Mouse (Mus musculus): ENCODE results near the gene Gbx2. TPM values are rescaled to one million over a fixed set of nuclear protein-coding genes. Genes with fewer than 3 reads are reported as not detected.

Gene Gbx2
- polyA plus RNA-seq, 1 experiment = 2.4 TPM

- WGBS = 79% methylated on average over 6 of the region's 6 CpGs
- H3K4me1 ChIP-seq (ENCODE audit: control insufficient read depth, insufficient read depth, low read length) = no peaks in the 10 kb centered on the region
Measured at GRCm38 (mm10) chr1:89933028-89933427, 2.0 kb upstream of the Gbx2 start.

GRCm38 (mm10) chr1:89932616-89933015, 1.6 kb upstream of the Gbx2 start:
- no peaks in the 10 kb centered on the region for H3K4me1 ChIP-seq (ENCODE audit: control insufficient read depth, insufficient read depth, low read length)
- 86% methylated on average over 16 of the region's 16 CpGs for WGBS
- H3K4me3 ChIP-seq (replicated peaks; ENCODE audit: control insufficient read depth, low read depth, low read length) = no peak overlapping the region
- H3K27ac ChIP-seq (ENCODE audit: control insufficient read depth, insufficient read depth, low read depth, low read length, poor library complexity) = no peak overlapping the region
- TF ChIP-seq POLR2A (IDR thresholded peaks at IDR 0.05; ENCODE audit: borderline replicate concordance, control insufficient read depth, low read depth, low read length) = no peak

More at GRCm38 (mm10) chr1:89933028-89933427, 2.0 kb upstream of the Gbx2 start:
- TF ChIP-seq CTCF (IDR thresholded peaks at IDR 0.05; ENCODE audit: control insufficient read depth, insufficient read depth, low read length) (no peak), POLR2A (IDR thresholded peaks at IDR 0.05; ENCODE audit: borderline replicate concordance, control insufficient read depth, low read depth, low read length) (no peak)
- Histone ChIP-seq H3K27ac (ENCODE audit: control insufficient read depth, insufficient read depth, low read depth, low read length, poor library complexity) (no peak overlapping the region), H3K4me3 (replicated peaks; ENCODE audit: control insufficient read depth, low read depth, low read length) (no peak overlapping the region)

- Histone ChIP-seq H3K4me1 (ENCODE audit: control insufficient read depth, insufficient read depth, low read length) (no peaks in the 10 kb centered on the region), H3K4me3 (replicated peaks; ENCODE audit: control insufficient read depth, low read depth, low read length) (no peak overlapping the region), H3K27ac (ENCODE audit: control insufficient read depth, insufficient read depth, low read depth, low read length, poor library complexity) (no peak overlapping the region)
- no peak for TF ChIP-seq POLR2A (IDR thresholded peaks at IDR 0.05; ENCODE audit: borderline replicate concordance, control insufficient read depth, low read depth, low read length)
- TF ChIP-seq CTCF (IDR thresholded peaks at IDR 0.05; ENCODE audit: control insufficient read depth, insufficient read depth, low read length) = no peak
- 79% methylated on average over 19 of the region's 19 CpGs for WGBS
Measured at GRCm38 (mm10) chr1:89932021-89932423, 1.0 kb upstream of the Gbx2 start.

GRCm38 (mm10) chr1:89930551-89930950, 428 bp downstream of the Gbx2 start:
- Histone ChIP-seq H3K4me1 (ENCODE audit: control insufficient read depth, insufficient read depth, low read length) (no peaks in the 10 kb centered on the region), H3K4me3 (replicated peaks; ENCODE audit: control insufficient read depth, low read depth, low read length) (no peak overlapping the region), H3K27ac (ENCODE audit: control insufficient read depth, insufficient read depth, low read depth, low read length, poor library complexity) (no peak overlapping the region; the same call in 1 of the 2 replicates)
- WGBS = under 1% methylated on average over 45 of the region's 45 CpGs
- TF ChIP-seq POLR2A (IDR thresholded peaks at IDR 0.05; ENCODE audit: borderline replicate concordance, control insufficient read depth, low read depth, low read length) = no peak
- TF ChIP-seq CTCF (IDR thresholded peaks at IDR 0.05; ENCODE audit: control insufficient read depth, insufficient read depth, low read length) = no peak

GRCm38 (mm10) chr1:89929721-89930505, 1.1 kb downstream of the Gbx2 start:
- Histone ChIP-seq H3K27ac (ENCODE audit: control insufficient read depth, insufficient read depth, low read depth, low read length, poor library complexity) (no peak overlapping the region; the same call in 1 of the 2 replicates), H3K4me1 (ENCODE audit: control insufficient read depth, insufficient read depth, low read length) (no peaks in the 10 kb centered on the region), H3K4me3 (replicated peaks; ENCODE audit: control insufficient read depth, low read depth, low read length) (no peak overlapping the region)
- TF ChIP-seq CTCF (IDR thresholded peaks at IDR 0.05; ENCODE audit: control insufficient read depth, insufficient read depth, low read length) = no peak
- TF ChIP-seq POLR2A (IDR thresholded peaks at IDR 0.05; ENCODE audit: borderline replicate concordance, control insufficient read depth, low read depth, low read length) = no peak
- under 1% methylated on average over 55 of the region's 55 CpGs for WGBS

- Histone ChIP-seq H3K4me1 (ENCODE audit: control insufficient read depth, insufficient read depth, low read length) (no peaks in the 10 kb centered on the region), H3K4me3 (replicated peaks; ENCODE audit: control insufficient read depth, low read depth, low read length) (no peak overlapping the region), H3K27ac (ENCODE audit: control insufficient read depth, insufficient read depth, low read depth, low read length, poor library complexity) (no peak overlapping the region)
- 17% methylated on average over 6 of the region's 6 CpGs for WGBS
- TF ChIP-seq POLR2A (IDR thresholded peaks at IDR 0.05; ENCODE audit: borderline replicate concordance, control insufficient read depth, low read depth, low read length) = no peak
- TF ChIP-seq CTCF (IDR thresholded peaks at IDR 0.05; ENCODE audit: control insufficient read depth, insufficient read depth, low read length) = no peak
Measured at GRCm38 (mm10) chr1:89929181-89929580, 1.8 kb downstream of the Gbx2 start.

- no peak for TF ChIP-seq CTCF (IDR thresholded peaks at IDR 0.05; ENCODE audit: control insufficient read depth, insufficient read depth, low read length)
- no peak for TF ChIP-seq POLR2A (IDR thresholded peaks at IDR 0.05; ENCODE audit: borderline replicate concordance, control insufficient read depth, low read depth, low read length)
- Histone ChIP-seq H3K4me1 (ENCODE audit: control insufficient read depth, insufficient read depth, low read length) (no peaks in the 10 kb centered on the region), H3K4me3 (replicated peaks; ENCODE audit: control insufficient read depth, low read depth, low read length) (no peak overlapping the region), H3K27ac (ENCODE audit: control insufficient read depth, insufficient read depth, low read depth, low read length, poor library complexity) (no peak overlapping the region)
- WGBS = 72% methylated on average over 25 of the region's 25 CpGs
Measured at GRCm38 (mm10) chr1:89928676-89929075, 2.3 kb downstream of the Gbx2 start.

GRCm38 (mm10) chr1:89927061-89927661, 3.8 kb downstream of the Gbx2 start:
- Histone ChIP-seq H3K4me1 (ENCODE audit: control insufficient read depth, insufficient read depth, low read length) (no peaks in the 10 kb centered on the region), H3K4me3 (replicated peaks; ENCODE audit: control insufficient read depth, low read depth, low read length) (no peak overlapping the region), H3K27ac (ENCODE audit: control insufficient read depth, insufficient read depth, low read depth, low read length, poor library complexity) (no peak overlapping the region)
- TF ChIP-seq POLR2A (IDR thresholded peaks at IDR 0.05; ENCODE audit: borderline replicate concordance, control insufficient read depth, low read depth, low read length) (no peak), CTCF (IDR thresholded peaks at IDR 0.05; ENCODE audit: control insufficient read depth, insufficient read depth, low read length) (no peak)
- 2% methylated on average over 36 of the region's 36 CpGs for WGBS
